Mouse (Mus musculus) cerebellum, adult 11 months (tissue): ENCODE measurements around the gene Il20.

Experiments used
- DNase-seq: peaks from one replicate; pipeline ENCODE4 v3.0.0; 2022

Gene Il20

DNA sequence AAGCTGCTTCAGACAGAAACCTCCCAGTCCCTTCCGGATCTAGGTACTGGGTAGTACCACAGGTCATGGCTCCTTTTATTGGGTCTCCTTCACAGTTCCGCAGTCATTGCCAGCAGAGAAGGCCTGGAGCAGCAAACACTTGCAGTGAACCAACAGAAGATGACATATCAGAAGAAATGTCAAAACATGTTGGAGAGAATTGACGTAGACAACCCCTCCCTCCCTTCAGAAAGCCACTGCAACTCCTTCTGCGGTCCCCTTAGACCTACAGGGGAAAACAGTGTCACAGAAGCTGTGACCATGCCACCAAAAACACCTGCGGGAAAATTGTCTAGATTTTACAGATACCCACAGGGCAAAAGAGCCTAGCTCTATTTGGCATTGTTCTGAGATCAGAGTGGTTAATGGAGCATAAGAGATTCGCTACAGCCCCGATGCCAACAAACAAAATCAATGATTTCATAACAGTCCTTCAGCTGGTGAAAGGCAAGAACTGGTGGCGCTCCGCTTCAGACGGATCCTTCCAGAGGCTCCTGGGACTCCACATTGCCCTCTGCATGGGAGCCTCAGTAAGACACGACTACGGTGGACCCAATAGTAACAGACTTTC is at the start of gene Il20:
Il20 (minus strand) TSS at position 51 of the 610 bp plus-strand sequence.
- no peak for DNase-seq

DNA sequence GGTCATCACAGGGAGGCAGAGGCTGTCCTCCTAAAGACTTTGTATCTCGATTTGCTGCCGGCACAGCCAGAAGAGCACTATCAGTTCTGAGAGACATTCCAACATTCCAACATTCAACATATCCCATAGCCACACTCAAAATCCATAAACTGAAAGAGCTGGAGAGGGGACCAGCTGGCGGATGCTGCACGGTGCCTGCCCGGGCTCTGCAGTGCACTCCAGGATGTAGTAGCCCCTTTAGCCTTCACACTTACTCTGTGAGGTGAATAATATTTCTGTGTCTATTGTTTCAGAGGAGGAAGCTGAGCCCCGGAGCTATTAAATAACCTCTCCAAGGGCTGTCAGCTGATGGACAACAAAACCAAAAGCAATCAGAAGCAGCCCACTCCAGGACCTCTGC is 35.7 kb upstream of the Il20 start:
- no peak for DNase-seq

GRCm38 (mm10) chr1:130941801-130942200 is 30.6 kb upstream of the Il20 start:
- no peak for DNase-seq

- peak; percentile 12 for DNase-seq
Observed at GRCm38 (mm10) chr1:130940065-130940687, 28.9 kb upstream of the Il20 start, which contains the start of gene Il19. Il19 (minus strand) TSS chr1:130940115.

GRCm38 (mm10) chr1:130938192-130938591 is 26.9 kb upstream of the Il20 start:
- no peak for DNase-seq

DNA sequence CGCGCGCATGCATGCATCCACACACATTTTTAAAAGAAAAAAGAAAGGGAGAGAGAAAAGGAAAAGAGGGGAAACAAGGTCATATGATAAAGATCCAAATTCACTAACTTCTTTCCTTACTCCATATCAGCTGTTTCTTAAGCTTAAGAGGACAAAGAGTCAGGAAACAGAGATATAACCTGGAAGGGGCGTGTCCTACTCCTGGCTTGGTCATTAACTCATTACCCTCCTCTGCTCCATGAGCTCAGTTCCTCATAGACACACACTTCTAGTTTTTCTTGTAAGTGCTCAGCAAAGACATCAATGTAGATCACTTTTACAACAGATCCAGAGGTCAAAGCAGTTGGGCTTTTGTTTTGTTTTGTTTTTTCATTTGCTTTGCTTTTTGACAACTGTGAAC is 25.9 kb upstream of the Il20 start:
- DNase-seq: no peak

DNA sequence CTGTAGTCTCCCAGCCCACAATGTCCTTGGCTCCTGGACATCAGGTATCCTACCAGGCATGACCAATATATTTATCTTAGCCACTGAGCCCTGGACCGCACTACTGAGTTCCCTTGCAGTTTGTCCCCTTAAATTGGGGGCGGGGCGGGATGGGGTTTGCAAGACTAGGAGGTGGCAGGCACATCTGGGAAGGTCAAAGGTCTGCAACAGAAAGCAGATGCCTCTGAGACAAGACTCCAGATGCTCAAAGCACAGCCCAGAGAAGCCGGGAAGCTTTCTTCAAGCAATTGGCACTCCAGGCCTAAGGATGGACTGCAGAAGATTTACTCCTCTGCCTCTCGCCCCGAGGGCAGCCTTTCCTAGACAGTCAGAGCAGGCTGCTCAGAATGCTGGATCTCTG is 25.1 kb upstream of the Il20 start:
- DNase-seq: no peak

DNA sequence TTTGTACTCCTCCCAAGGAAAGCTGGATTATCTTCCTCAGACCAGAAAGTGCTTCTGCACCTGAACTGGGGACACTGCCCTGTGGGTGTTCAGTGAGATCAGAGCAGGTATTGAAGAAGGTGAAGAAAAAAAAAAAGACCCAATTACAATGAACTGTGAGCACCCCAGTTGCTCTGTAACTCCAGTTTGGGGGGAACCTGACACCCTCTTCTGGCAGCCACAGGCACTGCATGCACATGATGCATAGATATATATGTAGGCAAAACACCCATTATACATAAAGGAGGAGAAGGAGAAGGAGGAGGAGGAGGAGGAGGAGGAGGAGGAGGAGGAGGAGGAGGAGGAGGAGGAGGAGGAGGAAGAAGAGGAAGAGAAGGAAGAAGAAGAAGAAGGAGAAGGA is 15.2 kb upstream of the Il20 start:
- no peak for DNase-seq

DNA sequence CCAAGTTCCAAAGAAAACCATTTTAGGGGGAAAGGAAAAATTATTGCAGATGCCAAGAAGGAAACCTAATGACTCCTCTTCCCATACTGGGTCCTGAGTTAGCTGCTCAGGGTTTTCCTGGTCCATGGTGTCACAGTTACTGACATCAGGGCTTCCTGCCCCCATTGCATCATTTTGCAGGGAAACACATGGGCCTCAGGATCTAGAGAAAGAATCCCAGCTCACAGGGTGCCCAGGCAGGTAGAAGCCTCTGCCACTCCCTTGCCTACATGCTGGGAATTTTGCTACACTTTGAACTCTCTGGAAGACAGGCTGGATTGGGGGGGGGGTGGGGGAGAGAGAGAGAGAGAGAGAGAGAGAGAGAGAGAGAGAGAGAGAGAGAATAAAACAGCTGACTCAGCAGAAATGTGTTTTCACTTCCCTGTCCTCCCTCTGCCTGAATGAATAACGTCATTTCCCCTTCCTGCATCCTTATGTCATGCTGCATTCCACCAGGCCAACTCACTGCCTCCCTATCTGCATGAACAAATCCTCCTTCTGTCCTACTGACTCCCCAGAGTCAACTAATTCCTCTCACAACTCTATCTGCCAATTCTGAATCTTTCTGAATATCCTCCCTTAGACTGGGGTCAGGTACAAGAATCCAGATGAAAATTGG is 7.2 kb upstream of the Il20 start:
- no peak for DNase-seq

DNA sequence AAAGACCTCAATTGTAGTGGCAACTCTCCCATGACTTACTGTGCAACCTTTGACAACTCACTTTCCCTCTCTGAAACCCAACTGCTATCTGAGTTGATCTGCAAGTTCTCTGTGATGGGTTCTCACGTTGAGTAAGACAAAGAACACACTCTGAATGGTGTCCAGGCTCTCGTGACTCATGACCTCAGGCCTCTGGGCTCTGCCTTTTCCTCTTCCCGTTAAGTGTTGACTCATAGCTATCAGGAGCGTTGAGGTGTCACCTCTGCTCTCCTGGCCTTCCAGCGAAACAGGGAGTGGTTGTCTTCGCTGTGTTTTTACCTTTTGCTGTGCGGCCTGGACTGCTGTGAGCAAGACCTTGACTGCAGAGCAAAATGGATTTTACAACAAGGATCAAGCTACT is 8.7 kb downstream of the Il20 start:
- no peak for DNase-seq

DNA sequence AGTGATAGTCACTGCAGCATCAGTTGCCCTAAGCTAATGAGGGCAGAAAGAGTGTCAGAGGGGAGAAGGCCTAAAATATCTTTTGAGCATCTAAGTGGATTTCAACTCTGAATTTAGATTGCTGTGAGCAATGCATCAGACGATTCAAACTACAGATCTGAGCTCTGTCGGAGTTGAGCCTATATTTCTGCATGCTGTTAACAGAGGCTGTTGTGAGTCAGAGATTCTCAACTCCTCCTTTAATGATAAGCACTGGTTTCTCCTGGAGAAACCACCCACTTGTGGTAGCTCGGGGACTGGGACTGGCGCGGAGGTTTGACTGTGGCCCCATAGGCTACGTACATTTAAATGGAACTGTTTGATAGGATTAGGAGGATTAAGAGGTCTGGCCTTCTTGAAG is 16.8 kb downstream of the Il20 start:
- no peak for DNase-seq

- DNase-seq: no peak
Observed at GRCm38 (mm10) chr1:130893329-130894040, 17.8 kb downstream of the Il20 start.

DNA sequence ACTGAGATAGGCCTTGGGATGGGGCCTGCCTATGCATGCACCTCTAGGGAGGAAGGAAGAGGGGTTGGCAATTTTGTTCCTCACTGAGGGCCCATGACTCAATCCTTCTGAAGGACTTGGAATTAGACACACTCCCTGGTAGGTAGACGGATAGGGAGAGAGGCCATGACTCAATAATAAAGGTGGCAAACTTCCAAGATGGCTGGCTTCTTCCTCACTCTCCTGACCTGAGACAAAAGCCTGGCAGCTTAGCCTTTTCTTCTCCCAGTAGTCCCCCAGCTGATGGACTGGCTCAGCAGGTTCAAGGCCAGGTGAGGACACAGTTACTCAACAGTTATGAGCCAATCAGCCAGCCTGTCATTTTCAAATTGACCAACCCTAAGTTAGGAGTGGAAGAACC is 18.8 kb downstream of the Il20 start:
- no peak for DNase-seq

- no peak for DNase-seq
Observed at GRCm38 (mm10) chr1:130887354-130887753, 23.9 kb downstream of the Il20 start, which contains the start of gene Il24. Il24 (minus strand) TSS chr1:130887454.

GRCm38 (mm10) chr1:130883146-130883545 is 28.1 kb downstream of the Il20 start:
- DNase-seq: no peak

- DNase-seq: no peak
Observed at GRCm38 (mm10) chr1:130879927-130880326, 31.3 kb downstream of the Il20 start.

DNA sequence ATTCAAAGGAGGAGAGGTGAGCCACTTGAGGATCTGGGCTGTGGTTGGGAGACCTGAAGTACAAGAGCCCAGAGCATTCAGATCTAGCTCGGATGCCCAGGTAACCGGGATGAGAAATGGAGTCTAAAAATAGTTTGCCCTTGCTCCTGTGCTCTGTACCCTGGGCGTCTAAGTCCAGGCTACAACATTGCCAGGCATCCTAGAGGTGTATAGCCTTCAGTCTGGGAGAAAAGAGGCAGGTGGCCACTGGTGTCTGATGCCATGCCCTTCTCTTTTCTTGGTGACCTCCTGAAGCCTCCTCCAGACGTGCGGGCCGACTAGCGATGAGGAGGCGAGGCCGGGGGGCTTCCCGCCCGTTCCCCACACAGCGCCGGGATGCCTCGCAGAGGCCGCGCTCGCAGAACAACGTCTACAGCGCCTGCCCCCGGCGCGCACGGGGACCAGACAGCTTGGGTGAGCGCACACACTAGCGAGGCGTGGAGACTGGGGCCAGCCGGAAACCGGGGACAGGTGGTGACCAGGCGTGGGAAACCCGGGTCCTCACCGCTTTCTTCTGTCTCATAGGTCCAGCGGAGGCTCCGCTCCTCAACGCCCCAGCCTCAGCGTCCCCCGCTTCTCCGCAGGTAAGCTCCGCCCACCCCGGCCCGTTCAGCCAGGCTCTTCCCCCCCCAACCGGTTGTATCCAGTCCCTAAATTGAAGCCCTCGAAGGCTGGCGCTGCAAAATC is 33.2 kb downstream of the Il20 start:
- DNase-seq: no peak

DNA sequence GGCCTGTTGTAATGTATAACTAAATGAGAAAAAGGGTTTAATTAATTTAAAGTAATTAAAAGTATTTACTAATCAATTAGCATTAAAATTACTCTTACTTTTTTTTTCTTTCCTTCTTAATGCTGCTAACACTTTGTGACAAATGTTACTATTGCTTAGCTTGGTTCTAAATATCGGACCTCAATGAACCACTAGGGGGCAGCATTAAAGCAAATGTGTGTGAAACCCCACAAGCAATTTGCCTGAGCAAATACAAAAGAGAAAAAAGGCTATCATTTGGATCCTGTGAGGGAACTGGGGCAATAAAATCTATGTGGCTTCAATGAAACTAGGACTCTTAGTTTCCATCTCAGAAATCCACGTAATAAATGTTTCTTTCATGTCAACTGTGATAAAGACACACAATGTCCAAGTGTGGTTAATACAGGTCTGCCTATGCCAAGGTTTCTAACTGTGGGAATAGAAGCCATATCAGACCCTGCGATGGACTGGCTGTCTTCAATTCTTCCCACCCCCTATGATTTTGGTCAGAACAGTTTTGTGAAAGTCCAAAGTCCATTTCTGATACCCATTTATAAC is 34.2 kb downstream of the Il20 start:
- peak; percentile 29 for DNase-seq

DNA sequence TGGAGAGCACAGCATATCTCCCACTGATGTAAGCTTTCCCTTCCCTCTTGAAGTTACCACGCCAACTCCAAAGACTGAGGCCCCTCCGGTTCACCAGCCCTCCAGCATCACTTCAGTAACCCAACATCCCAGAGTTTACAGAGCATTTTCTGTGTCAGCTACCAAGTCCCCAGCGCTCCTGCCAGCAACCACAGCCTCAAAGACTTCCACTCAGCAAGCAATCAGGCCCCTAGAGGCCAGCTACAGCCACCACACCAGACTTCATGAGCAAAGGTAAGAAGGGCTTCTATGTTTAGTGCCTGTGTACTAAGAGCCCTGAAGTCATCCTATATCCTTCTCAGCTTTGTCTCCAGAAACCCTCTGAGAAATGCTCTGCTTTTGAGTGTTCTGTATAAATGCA is 35.3 kb downstream of the Il20 start:
- DNase-seq: no peak

DNA sequence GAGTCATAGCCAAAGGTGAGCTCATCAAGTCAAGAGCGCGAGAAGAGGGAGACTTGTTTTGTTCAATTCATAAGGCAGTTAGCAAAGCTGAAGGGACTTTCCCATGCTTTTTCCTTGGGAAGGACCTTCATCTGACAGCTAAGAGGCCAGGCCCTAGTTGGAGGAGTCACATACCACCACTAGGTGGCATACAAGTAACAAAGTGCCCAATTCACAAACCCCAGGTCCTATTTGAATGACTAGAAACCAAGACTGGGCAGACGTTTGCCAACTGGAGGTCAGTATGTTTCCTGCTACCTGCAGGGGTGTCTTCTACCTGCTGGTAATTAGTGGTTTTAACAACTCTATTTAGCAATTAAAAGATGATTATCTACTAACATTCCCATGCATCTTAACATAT is 36.1 kb downstream of the Il20 start:
- peak; percentile 34 for DNase-seq

- no peak for DNase-seq
Observed at GRCm38 (mm10) chr1:130872912-130873311, 38.3 kb downstream of the Il20 start.

GRCm38 (mm10) chr1:130865541-130866221 is 45.6 kb downstream of the Il20 start, which contains the start of gene Fcmr:
Fcmr (plus strand) TSS chr1:130865669.
- no peak for DNase-seq
